Mouse (Mus musculus): ENCODE data around the gene B4galt5.

DNA sequence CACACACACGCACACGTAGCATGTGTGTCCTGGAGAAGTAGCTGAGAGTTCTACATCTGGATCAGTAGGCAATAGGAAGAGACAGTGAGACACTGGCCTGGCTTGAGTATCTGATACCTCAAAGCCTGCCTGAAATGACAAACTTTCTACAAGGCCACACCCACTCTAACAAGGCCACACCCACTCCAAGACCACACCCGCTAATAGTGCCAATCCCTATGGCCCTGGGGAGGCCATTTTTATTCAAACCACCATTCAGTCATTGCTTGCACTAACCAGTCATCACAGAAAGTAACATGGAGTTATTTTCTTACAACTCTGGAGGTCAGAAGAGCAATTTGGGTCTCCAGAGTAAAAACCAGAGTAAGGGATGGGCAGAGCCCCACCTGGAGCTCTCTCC lies 76.3 kb downstream of the B4galt5 start:
- TF ChIP-seq POLR2A (IDR thresholded peaks at IDR 0.05; ENCODE audit: insufficient read depth, low read length) (no peak), CTCF (IDR thresholded peaks at IDR 0.05; ENCODE audit: low read depth, low read length) (no peak)

Data from ES-Bruce4 (cell line).